15 mouse cellular contexts compared by ENCODE assay signal in the genomic region with DNA sequence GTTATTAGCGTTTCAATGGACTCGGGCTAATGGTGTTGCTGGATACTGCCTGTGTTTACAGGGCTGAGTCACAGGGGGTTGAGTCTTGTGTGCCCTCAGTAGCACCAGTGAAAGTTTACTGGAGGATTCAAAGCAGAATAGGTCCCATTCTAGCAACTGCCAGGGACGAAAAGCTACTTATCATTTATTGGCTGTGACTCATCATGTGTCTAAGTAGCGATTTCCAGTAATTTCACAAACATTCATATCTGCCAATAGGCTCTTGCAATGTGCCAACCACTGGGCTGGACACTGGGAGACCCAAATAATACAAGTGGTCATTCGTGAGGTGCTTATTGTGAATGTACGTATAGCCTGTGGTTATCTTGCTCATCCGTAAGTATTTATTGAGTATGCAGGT. TPM values are rescaled to one million over a fixed set of nuclear protein-coding genes. Genes with fewer than 3 reads are reported as not detected.
A peak's percentile ranks its signal among the peaks of the same experiment; 100 is the strongest.
DNase-seq lines count a peak whose midpoint lies in the region; ATAC-seq lines count a peak whose summit lies in the region.
"Had no signal": no experiment of that assay in that cellular context is flagged by ENCODE, and none has a peak within 500 bp of the region (broad histone marks: within the 10 kb centered on the region; RNA-seq: fewer than 3 reads in every experiment).

No protein-coding gene starts in this region.

- no peak overlapping the region for H3K4me3 ChIP-seq in kidney, embryonic 16.5 days (ENCODE audit: low read length)
- H3K4me3 ChIP-seq in neural tube, embryonic 13.5 days: no peak overlapping the region
- H3K4me3 ChIP-seq: megakaryocyte, embryonic 14.5 days had no signal

- no peak overlapping the region for H3K9ac ChIP-seq in kidney, embryonic 16.5 days (replicated peaks; ENCODE audit: low read length)
- no peak overlapping the region for H3K9ac ChIP-seq in neural tube, embryonic 13.5 days
- H3K9ac ChIP-seq: stomach, embryonic 15.5 days had no signal

- H3K36me3 ChIP-seq in kidney, embryonic 16.5 days (ENCODE audit: insufficient read depth, low read length): no peaks in the 10 kb centered on the region
- H3K36me3 ChIP-seq in neural tube, embryonic 13.5 days: no peaks in the 10 kb centered on the region
- H3K36me3 ChIP-seq: stomach, embryonic 15.5 days had no signal

- H3K4me1 ChIP-seq in kidney, embryonic 16.5 days (ENCODE audit: insufficient read depth, low read length): peaks cover 38% of the 10 kb centered on the region
- H3K4me1 ChIP-seq in neural tube, embryonic 13.5 days (replicated peaks): peaks cover 39% of the 10 kb centered on the region

- DNase-seq in adrenal gland, adult 2 months: peak; percentile 70
- no peak for DNase-seq in adrenal gland, postnatal 4 days (ENCODE audit: low spot score in 2 of 2)
- no peak for DNase-seq in kidney, adult 8-10 months
- no peak for DNase-seq in neural tube, embryonic 10.5 days (ENCODE audit: extremely low spot score, low spot score)
- DNase-seq in spleen, postnatal 4 days (ENCODE audit: low spot score in 2 of 2): no peak
- DNase-seq in left cerebral cortex, adult 8-10 months (ENCODE audit: low spot score in 2 of 2): no peak
- DNase-seq: cerebellum, adult 8-10 months; heart, postnatal 14 days; kidney, postnatal 14 days; lung, adult 2 months; thymus, postnatal 25 days had no signal

- 0 out of 2 replicates have a peak, but pooled peaks cover 3% of the 10 kb centered on the region for H3K27me3 ChIP-seq in kidney, embryonic 16.5 days (ENCODE audit: insufficient read depth, low read length)
- peaks cover 17% of the 10 kb centered on the region for H3K27me3 ChIP-seq in neural tube, embryonic 13.5 days
- H3K27me3 ChIP-seq: stomach, embryonic 15.5 days had no signal

- WGBS in kidney, embryonic 16.5 days: 75% methylated on average over 7 of the region's 7 CpGs
- 77% methylated on average over 7 of the region's 7 CpGs for WGBS in neural tube, embryonic 13.5 days

- H3K27ac ChIP-seq in kidney, embryonic 16.5 days (ENCODE audit: low read length): no peak overlapping the region
- H3K27ac ChIP-seq in neural tube, embryonic 13.5 days (replicated peaks): no peak overlapping the region
- H3K27ac ChIP-seq: stomach, embryonic 15.5 days had no signal

- peak overlapping the region; percentile 62; the same call in 1 of the 2 replicates for H3K4me2 ChIP-seq in kidney, embryonic 16.5 days (replicated peaks; ENCODE audit: low read depth, low read length)
- peak overlapping the region; percentile 87; the same call in 1 of the 2 replicates for H3K4me2 ChIP-seq in neural tube, embryonic 13.5 days

- ATAC-seq in kidney, embryonic 16.5 days (ENCODE audit: low FRiP score, low TSS enrichment): no peak
- no peak for ATAC-seq in neural tube, embryonic 13.5 days (ENCODE audit: low read depth)

- no peaks in the 10 kb centered on the region for H3K9me3 ChIP-seq in kidney, embryonic 16.5 days (ENCODE audit: low read length)
- no peaks in the 10 kb centered on the region for H3K9me3 ChIP-seq in neural tube, embryonic 13.5 days
- H3K9me3 ChIP-seq: megakaryocyte, embryonic 14.5 days; stomach, embryonic 15.5 days had no signal

RNA-seq across cellular contexts. Expression of gene Syne2, which starts 2.3 kb away (rescaled TPM):
- total RNA-seq in adrenal gland, adult 2 months (2021): 10 to 100 TPM; 44.3 to 45.1 TPM
- 19.1 and 19.5 TPM in 2 replicates for polyA plus RNA-seq in adrenal gland, adult 2 months (2012; rRNA removed)
- 10 to 100 TPM; 60.1 to 74.7 TPM for total RNA-seq in adrenal gland, postnatal 4 days (2021)
- 58.7 and 61.9 TPM in 2 replicates for polyA plus RNA-seq in kidney, embryonic 16.5 days (2015; fragmentation: Nextera tagmentation; extraction: Ambion mirVana)
- 48.5 and 53.5 TPM in 2 replicates for polyA plus RNA-seq in neural tube, embryonic 13.5 days (2015; fragmentation: Nextera tagmentation; extraction: Ambion mirVana)
- total RNA-seq in left cerebral cortex, adult 8-10 months (2022): 10 to 100 TPM; 23.1 to 27.7 (median 25.7) TPM
